Mouse (Mus musculus) kidney, embryonic 14.5 days (tissue): Measurements from ENCODE around the gene Gde1. TPM values are rescaled to one million over a fixed set of nuclear protein-coding genes. Genes with fewer than 3 reads are reported as not detected.

Experiments used
- ATAC-seq: fragments of 200-750 bp; cut with Nextera tagmentation; 2 replicates; pipeline ENCODE4 v1.8.0; 2017; ENCODE audit warnings: moderate number of reproducible peaks, mild to moderate bottlenecking, moderate TSS enrichment, moderate library complexity; ENCODE audit not compliant: low FRiP score, low TSS enrichment
- H3K27ac ChIP-seq: fragments of 300-500 bp; sonication (generic); 2 replicates; pipeline ENCODE4 v1.5.1; 2014; ENCODE audit warnings: low read depth, mild to moderate bottlenecking, low read length, moderate library complexity, mixed read lengths
- H3K27me3 ChIP-seq: fragments of 300-500 bp; sonication (generic); 2 replicates; pipeline ENCODE4 v1.6.1; 2014; ENCODE audit warnings: mild to moderate bottlenecking, low read length; ENCODE audit not compliant: control insufficient read depth, insufficient read depth
- H3K36me3 ChIP-seq: fragments of 300-500 bp; sonication (generic); 2 replicates; pipeline ENCODE4 v1.6.1; 2014; ENCODE audit warnings: low read length, mixed read lengths; ENCODE audit not compliant: control insufficient read depth, insufficient read depth
- H3K4me1 ChIP-seq: fragments of 300-500 bp; sonication (generic); 2 replicates; pipeline ENCODE4 v1.6.1; 2014; ENCODE audit warnings: low read length, mixed read lengths; ENCODE audit not compliant: control insufficient read depth, insufficient read depth
- H3K4me2 ChIP-seq: fragments of 300-500 bp; sonication (generic); replicated peaks from 2 replicates; pipeline ENCODE4 v1.6.1; 2014; ENCODE audit warnings: low read depth, mild to moderate bottlenecking, low read length
- H3K4me3 ChIP-seq: fragments of 300-500 bp; sonication (generic); 2 replicates; pipeline ENCODE4 v1.5.1; 2014; ENCODE audit warnings: mild to moderate bottlenecking, low read length
- H3K9ac ChIP-seq: fragments of 300-500 bp; sonication (generic); 2 replicates; pipeline ENCODE4 v1.6.1; 2014; ENCODE audit warnings: low read depth, mild to moderate bottlenecking, low read length, moderate library complexity
- H3K9me3 ChIP-seq: fragments of 300-500 bp; sonication (generic); 2 replicates; pipeline ENCODE4 v1.6.1; 2016; ENCODE audit warnings: low read length; ENCODE audit not compliant: control insufficient read depth
- WGBS: fragments of 180-500 bp; shearing (Covaris S2); extraction: QIAGEN DNeasy Blood & Tissue Kit; methylation state at CpG from one replicate; pipeline ENCODE4 v1.1.7; 2014; 5-methylcytosine and 5-hydroxymethylcytosine counted together
- polyA plus RNA-seq: library from polyadenylated mRNA; unstranded; fragments of >200 nt; fragmentation: Nextera tagmentation; extraction: Ambion mirVana; gene quantifications from 2 replicates; pipeline ENCODE4 v1.2.1, GENCODE M21; 2014

The Gde1 gene
- polyA plus RNA-seq, 1 experiment from 2014 or later: 100 TPM

DNA sequence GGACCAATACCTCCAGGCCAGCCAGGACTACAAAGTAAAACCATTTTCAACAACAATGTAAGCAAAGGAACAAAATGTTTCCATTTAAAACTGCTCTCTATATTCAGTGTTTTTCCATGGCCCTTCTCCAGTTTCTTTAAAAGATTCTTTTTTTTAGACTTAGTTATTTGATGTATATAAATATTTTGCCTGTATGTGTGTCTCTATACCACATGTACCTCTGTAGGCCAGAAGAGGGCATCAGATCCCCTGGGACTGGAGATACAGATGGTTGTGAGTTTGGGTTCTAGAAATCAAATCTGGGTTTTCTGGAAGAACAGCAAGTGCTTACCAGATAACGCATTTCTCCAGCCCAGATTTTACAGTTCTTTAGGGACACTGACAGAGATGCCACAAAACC is 33.2 kb upstream of the Gde1 start:
- WGBS: 58% methylated on average over 1 of the region's 1 CpGs
- Histone ChIP-seq H3K27me3 (no peaks in the 10 kb centered on the region), H3K4me2 (no peak overlapping the region), H3K9me3 (no peaks in the 10 kb centered on the region), H3K27ac (no peak overlapping the region), H3K4me3 (no peak overlapping the region), H3K36me3 (peaks cover 11% of the 10 kb centered on the region; the same call in 1 of the 2 replicates), H3K9ac (no peak overlapping the region), H3K4me1 (peaks cover 6% of the 10 kb centered on the region)
- ATAC-seq: no peak

GRCm38 (mm10) chr7:118733225-118733624 is 27.6 kb upstream of the Gde1 start:
- Histone ChIP-seq H3K4me2 (no peak overlapping the region), H3K4me3 (no peak overlapping the region), H3K9me3 (no peaks in the 10 kb centered on the region), H3K27me3 (no peaks in the 10 kb centered on the region), H3K4me1 (no peaks in the 10 kb centered on the region), H3K27ac (no peak overlapping the region), H3K9ac (no peak overlapping the region), H3K36me3 (peaks cover 41% of the 10 kb centered on the region)
- ATAC-seq: no peak
- 92% methylated on average over 13 of the region's 13 CpGs for WGBS

- H3K9ac ChIP-seq: no peak overlapping the region
- H3K4me3 ChIP-seq: no peak overlapping the region
- no peaks in the 10 kb centered on the region for H3K4me1 ChIP-seq
- ATAC-seq: no peak
- no peak overlapping the region for H3K4me2 ChIP-seq
- no peaks in the 10 kb centered on the region for H3K27me3 ChIP-seq
- peaks cover 54% of the 10 kb centered on the region for H3K36me3 ChIP-seq
- H3K27ac ChIP-seq: no peak overlapping the region
- WGBS: 86% methylated on average over 3 of the region's 3 CpGs
- no peaks in the 10 kb centered on the region for H3K9me3 ChIP-seq
Measured at GRCm38 (mm10) chr7:118731781-118732180, 26.2 kb upstream of the Gde1 start.

GRCm38 (mm10) chr7:118728846-118729587 is 23.4 kb upstream of the Gde1 start:
- ATAC-seq: no peak
- WGBS: 92% methylated on average over 13 of the region's 13 CpGs

GRCm38 (mm10) chr7:118725459-118725858 is 19.9 kb upstream of the Gde1 start:
- ATAC-seq: no peak
- 84% methylated on average over 2 of the region's 2 CpGs for WGBS

More at GRCm38 (mm10) chr7:118728846-118729587, 23.4 kb upstream of the Gde1 start:
- H3K27me3 ChIP-seq: no peaks in the 10 kb centered on the region
- H3K27ac ChIP-seq: no peak overlapping the region
- no peaks in the 10 kb centered on the region for H3K4me1 ChIP-seq
- peaks cover 73% of the 10 kb centered on the region for H3K36me3 ChIP-seq
- H3K4me3 ChIP-seq: no peak overlapping the region
- H3K4me2 ChIP-seq: no peak overlapping the region
- no peak overlapping the region for H3K9ac ChIP-seq
- no peaks in the 10 kb centered on the region for H3K9me3 ChIP-seq

GRCm38 (mm10) chr7:118723927-118724326 is 18.3 kb upstream of the Gde1 start:
- Histone ChIP-seq H3K4me1 (no peaks in the 10 kb centered on the region), H3K9me3 (no peaks in the 10 kb centered on the region), H3K4me3 (no peak overlapping the region), H3K36me3 (peaks cover 71% of the 10 kb centered on the region), H3K4me2 (no peak overlapping the region), H3K27ac (no peak overlapping the region), H3K9ac (no peak overlapping the region), H3K27me3 (no peaks in the 10 kb centered on the region)
- no peak for ATAC-seq
- WGBS: 93% methylated on average over 9 of the region's 9 CpGs

More at GRCm38 (mm10) chr7:118725459-118725858, 19.9 kb upstream of the Gde1 start:
- Histone ChIP-seq H3K27ac (no peak overlapping the region), H3K27me3 (no peaks in the 10 kb centered on the region), H3K4me1 (no peaks in the 10 kb centered on the region), H3K36me3 (peaks cover 78% of the 10 kb centered on the region), H3K9me3 (no peaks in the 10 kb centered on the region), H3K9ac (no peak overlapping the region), H3K4me2 (no peak overlapping the region), H3K4me3 (no peak overlapping the region)

- 95% methylated on average over 4 of the region's 4 CpGs for WGBS
- ATAC-seq: no peak
- Histone ChIP-seq H3K9me3 (no peaks in the 10 kb centered on the region), H3K4me3 (no peak overlapping the region), H3K9ac (no peak overlapping the region), H3K27ac (no peak overlapping the region), H3K4me1 (peaks cover 6% of the 10 kb centered on the region), H3K27me3 (no peaks in the 10 kb centered on the region), H3K36me3 (peaks cover 24% of the 10 kb centered on the region), H3K4me2 (no peak overlapping the region)
Measured at GRCm38 (mm10) chr7:118718066-118718465, 12.5 kb upstream of the Gde1 start.

DNA sequence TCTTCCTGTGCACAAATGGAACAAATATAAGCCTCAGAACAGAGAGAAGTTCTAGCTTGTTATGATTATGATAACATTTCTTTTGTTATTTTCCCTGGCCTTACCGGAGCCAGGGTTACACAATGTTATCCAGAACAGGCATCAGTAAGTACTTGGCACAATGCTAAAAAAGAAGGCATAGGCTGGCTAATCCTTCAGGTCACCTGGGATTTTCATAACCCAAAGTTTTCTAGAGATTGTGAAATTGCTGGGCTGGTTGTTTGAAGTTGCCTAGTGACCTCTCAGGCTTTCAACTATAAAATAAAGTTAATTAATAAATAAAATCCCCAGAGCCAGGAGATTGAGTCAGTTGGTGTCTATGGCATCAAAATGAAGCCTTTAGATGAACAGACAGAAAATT is 9.3 kb upstream of the Gde1 start:
- no peak for ATAC-seq
- no peak overlapping the region for H3K4me3 ChIP-seq
- 100% methylated on average over 1 of the region's 1 CpGs for WGBS
- H3K4me2 ChIP-seq: no peak overlapping the region
- H3K9me3 ChIP-seq: no peaks in the 10 kb centered on the region
- H3K9ac ChIP-seq: no peak overlapping the region
- peaks cover 1% of the 10 kb centered on the region; the same call in 1 of the 2 replicates for H3K36me3 ChIP-seq
- H3K4me1 ChIP-seq: peaks cover 8% of the 10 kb centered on the region
- no peaks in the 10 kb centered on the region for H3K27me3 ChIP-seq
- H3K27ac ChIP-seq: no peak overlapping the region
